Mouse (Mus musculus) right cerebral cortex, postnatal 36 days (tissue): ENCODE measurements at regions not wholly inside any gene's neighbourhood (a gene's known extent, or its start where the extent isn't known, plus 50 kb on each side); places are given as distances from the start of the nearest gene placed in this dataset.
"Not testable (repeated sequence)": the region's sequence is repeated elsewhere in the genome, so short reads cannot be mapped to it uniquely, and the experiment has no call there.

Experiments
- DNase-seq, 2 experiments: peaks; one replicate each; pipeline ENCODE4 v3.0.0; 2022; ENCODE audit warnings: low spot score in 2 of 2, mixed read lengths in 1 of 2

- peak; percentile 3 to 4 for DNase-seq
These were observed 79.9 kb upstream of the Tars start for GRCm38 (mm10) chr15:11479166-11479944.

DNA sequence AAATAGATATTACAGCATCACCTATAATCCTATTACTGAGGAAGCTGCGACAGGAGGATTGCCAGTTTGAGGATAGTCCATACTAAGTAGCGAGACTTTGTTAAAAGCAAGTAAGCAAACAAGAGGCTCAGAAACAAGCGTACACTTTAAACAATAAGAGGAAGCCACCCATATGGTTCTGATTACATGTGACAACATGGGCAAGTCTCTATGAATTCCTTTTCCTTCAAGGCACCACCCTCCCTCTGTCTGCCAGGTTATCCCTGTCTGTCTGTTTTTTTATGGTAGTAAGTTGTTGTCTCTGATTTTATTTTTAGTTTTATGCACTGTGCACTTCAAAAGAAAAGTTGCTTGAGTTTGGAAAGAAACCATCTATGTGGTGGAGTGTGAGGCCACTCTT is 76.8 kb upstream of the Tars start:
- no peak for DNase-seq

DNA sequence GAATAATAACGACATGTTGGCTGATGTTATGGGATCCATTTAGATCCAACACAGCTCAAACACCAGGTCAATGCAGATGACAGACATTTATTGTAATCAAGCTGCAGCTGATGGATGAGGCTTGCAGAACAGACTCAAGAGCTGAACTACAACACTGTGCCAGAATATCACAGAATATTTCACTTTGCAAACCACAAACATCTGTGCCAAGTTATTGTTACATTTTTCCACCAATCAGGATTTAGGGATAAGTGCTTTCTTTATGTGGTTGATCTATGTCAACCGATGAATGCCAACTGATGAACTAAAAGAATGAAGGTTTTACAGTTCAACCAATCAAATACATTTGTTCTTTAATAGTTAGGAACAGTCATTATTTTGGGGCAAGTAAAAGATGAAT is 63.9 kb upstream of the Tars start:
- DNase-seq: no peak

GRCm38 (mm10) chr15:11461575-11461974 is 62.1 kb upstream of the Tars start:
- not testable (repeated sequence) for DNase-seq

DNA sequence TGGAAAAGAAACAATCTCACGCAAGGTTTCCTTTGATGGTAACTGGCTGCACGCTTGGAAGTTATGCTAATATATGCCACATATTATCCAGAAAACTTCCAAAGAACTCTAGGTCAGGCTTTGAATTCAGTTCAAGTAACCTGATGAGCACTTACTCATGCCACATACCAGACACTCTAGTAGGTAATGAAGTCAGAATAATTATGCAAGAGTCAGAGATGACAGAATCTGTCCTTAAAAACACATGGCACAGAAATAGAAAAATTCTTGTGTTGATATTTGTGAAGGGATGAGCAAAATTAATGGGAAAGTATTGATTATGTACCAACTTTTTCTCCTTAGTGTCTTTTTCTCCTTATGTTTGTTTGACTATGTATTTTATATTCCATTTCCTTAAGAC is 59.8 kb upstream of the Tars start:
- DNase-seq: no peak

DNA sequence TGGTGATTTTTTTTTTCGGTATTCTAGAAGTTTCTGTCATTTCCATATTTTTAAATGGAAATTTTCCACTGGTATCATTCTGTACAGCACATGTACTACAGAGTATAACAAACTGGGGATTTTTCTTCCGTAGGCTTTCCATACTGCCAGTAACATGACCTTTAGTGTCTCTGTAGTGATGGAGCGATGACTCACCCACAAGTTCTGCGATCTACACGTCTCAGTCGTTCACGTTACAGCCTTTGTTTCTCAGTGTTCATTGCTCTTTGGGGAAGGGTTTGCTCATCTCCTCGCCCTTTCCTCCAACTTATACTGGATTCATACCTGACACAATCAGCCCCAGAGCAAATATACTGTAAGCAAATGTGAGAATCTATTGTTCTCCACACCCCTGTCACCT is 57.8 kb upstream of the Tars start:
- DNase-seq: no peak

DNA sequence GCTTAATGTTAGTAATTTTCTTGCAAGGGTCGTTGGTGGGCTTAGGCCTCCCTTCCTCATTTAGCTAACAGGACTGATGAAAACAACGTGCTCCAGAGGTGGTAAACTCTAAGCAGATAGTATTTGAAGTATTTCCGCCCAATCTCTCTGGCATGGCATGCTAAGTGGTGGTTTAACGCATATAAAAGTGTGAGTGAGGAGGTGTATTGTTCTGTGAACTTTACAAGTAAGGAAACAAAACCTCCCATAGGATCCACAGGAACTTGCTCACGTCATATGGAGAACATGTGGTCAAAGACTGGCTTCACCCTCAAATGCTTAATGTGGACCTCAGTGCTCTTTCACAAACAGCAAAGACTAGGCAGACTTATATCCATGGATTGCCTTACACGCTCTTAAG is 56.5 kb upstream of the Tars start:
- no peak for DNase-seq

DNA sequence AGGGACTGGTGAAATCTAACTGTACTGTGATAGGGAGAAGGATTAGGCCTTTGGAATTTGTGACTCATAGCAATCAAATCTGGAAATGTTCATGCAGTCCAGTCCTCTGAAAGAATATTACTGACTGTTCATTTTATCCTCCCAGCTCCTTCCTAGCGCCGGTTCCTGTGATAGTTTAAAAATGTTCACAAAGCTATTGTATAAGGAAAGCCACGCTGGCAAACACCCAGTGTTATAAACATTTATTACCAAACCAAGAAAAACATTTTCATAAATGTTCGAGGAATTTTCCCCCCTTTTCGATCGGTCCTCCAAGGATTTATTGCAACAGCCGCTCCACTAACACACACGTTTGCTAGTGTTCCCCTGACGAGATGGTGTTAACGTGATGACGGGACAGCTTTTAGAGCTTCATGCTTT is 55.9 kb upstream of the Tars start:
- no peak for DNase-seq

- no peak for DNase-seq
These were observed 54.5 kb upstream of the Tars start for GRCm38 (mm10) chr15:11453997-11454396.

GRCm38 (mm10) chr15:11451635-11452034 is 52.2 kb upstream of the Tars start:
- DNase-seq: no peak
